Mouse (Mus musculus): Measurements from ENCODE around the gene Tsc2. TPM values are rescaled to one million over a fixed set of nuclear protein-coding genes. Genes with fewer than 3 reads are reported as not detected.

The Tsc2 gene
- total and polyA plus RNA-seq, 3 experiments, result 9.1 to 69.8 (median 35.2) TPM

GRCm38 (mm10) chr17:24572651-24573245 is 59.7 kb downstream of the Tsc2 start:
- Histone ChIP-seq H3K4me2 (ENCODE audit: insufficient read depth, low read depth, poor library complexity, severe bottlenecking) (no peak overlapping the region), H3K36me3 (replicated peaks in 1 of 2; ENCODE audit: control insufficient read depth in 1 of 2, insufficient read depth in 1 of 2, low read length in 1 of 2) (peaks cover 50 to 96% of the 10 kb centered on the region in 2 experiments), H3K27ac (ENCODE audit: insufficient read depth, low read depth) (no peak overlapping the region), H3K9ac (ENCODE audit: insufficient read depth, low read depth) (no peak overlapping the region), H3K9me3 (replicated peaks; ENCODE audit: low read length) (no peaks in the 10 kb centered on the region), H3K4me3 (replicated peaks in 1 of 3; ENCODE audit: low read depth in 2 of 3, low read length in 2 of 3, poor library complexity in 1 of 3) (no peak overlapping the region), H3K4me1 (ENCODE audit: control insufficient read depth in 1 of 2, insufficient read depth in 2 of 2) (peaks cover 2 to 15% of the 10 kb centered on the region in 2 experiments; a peak in 2 of 4 replicates), H3K79me2 (replicated peaks; ENCODE audit: control insufficient read depth, extremely low read depth, insufficient read depth, poor library complexity, severe bottlenecking) (no peaks in the 10 kb centered on the region), H3K27me3 (replicated peaks) (no peaks in the 10 kb centered on the region)
- dilution Hi-C loops (cut with MboI; ENCODE audit: extremely low pct_ligation_motif_present, extremely low pct_unique_long_range_greater_than_20kb, low sequenced_read_pairs) (no loop called here), in situ Hi-C loops (cut with MboI; ENCODE audit: low pct_ligation_motif_present, low pct_unique_long_range_greater_than_20kb, low sequenced_read_pairs) (no loop called here)
- no peak for DNase-seq (ENCODE audit: extremely low read depth)
- TF ChIP-seq IRF4 (IDR thresholded peaks at IDR 0.05; ENCODE audit: low read depth, low read length), result no peak
- no peak for TF ChIP-seq BHLHE40 (IDR thresholded peaks at IDR 0.05; ENCODE audit: low read depth, low read length)
- no peak for TF ChIP-seq CHD2 (IDR thresholded peaks at IDR 0.05; ENCODE audit: low read length)
- TF ChIP-seq PAX5 (IDR thresholded peaks at IDR 0.05; ENCODE audit: low read length), result no peak
- TF ChIP-seq MXI1 (IDR thresholded peaks at IDR 0.05; ENCODE audit: low read depth, low read length), result no peak
- no peak for TF ChIP-seq ZC3H11A (IDR thresholded peaks at IDR 0.05; ENCODE audit: low read depth, low read length)
- no peak for TF ChIP-seq MAX (IDR thresholded peaks at IDR 0.05; ENCODE audit: low read length)
- no peak for TF ChIP-seq SMC3 (IDR thresholded peaks at IDR 0.05; ENCODE audit: low read depth, low read length)

GRCm38 (mm10) chr17:24569837-24570236 is 62.6 kb downstream of the Tsc2 start:
- Histone ChIP-seq H3K9ac (ENCODE audit: insufficient read depth, low read depth) (no peak overlapping the region), H3K36me3 (replicated peaks in 1 of 2; ENCODE audit: control insufficient read depth in 1 of 2, insufficient read depth in 1 of 2, low read length in 1 of 2) (peaks cover 44 to 97% of the 10 kb centered on the region in 2 experiments), H3K9me3 (replicated peaks; ENCODE audit: low read length) (no peaks in the 10 kb centered on the region), H3K4me2 (ENCODE audit: insufficient read depth, low read depth, poor library complexity, severe bottlenecking) (no peak overlapping the region), H3K27ac (ENCODE audit: insufficient read depth, low read depth) (no peak overlapping the region), H3K27me3 (replicated peaks) (no peaks in the 10 kb centered on the region), H3K79me2 (replicated peaks; ENCODE audit: control insufficient read depth, extremely low read depth, insufficient read depth, poor library complexity, severe bottlenecking) (no peaks in the 10 kb centered on the region), H3K4me1 (ENCODE audit: control insufficient read depth in 1 of 2, insufficient read depth in 2 of 2) (no peaks in the 10 kb centered on the region), H3K4me3 (replicated peaks in 1 of 3; ENCODE audit: low read depth in 2 of 3, low read length in 2 of 3, poor library complexity in 1 of 3) (no peak overlapping the region)
- DNase-seq (ENCODE audit: extremely low read depth), result no peak
- dilution Hi-C loops (cut with MboI; ENCODE audit: extremely low pct_ligation_motif_present, extremely low pct_unique_long_range_greater_than_20kb, low sequenced_read_pairs), result no loop called here
- TF ChIP-seq CHD2 (IDR thresholded peaks at IDR 0.05; ENCODE audit: low read length) (no peak), SMC3 (IDR thresholded peaks at IDR 0.05; ENCODE audit: low read depth, low read length) (no peak), ZC3H11A (IDR thresholded peaks at IDR 0.05; ENCODE audit: low read depth, low read length) (no peak), RCOR1 (conservative IDR thresholded peaks at IDR 0.05; ENCODE audit: low read depth, low read length) (no peak), ZNF384 (IDR thresholded peaks at IDR 0.05; ENCODE audit: low read depth, low read length) (no peak), NELFE (IDR thresholded peaks at IDR 0.05; ENCODE audit: low read depth, low read length) (no peak), USF2 (conservative IDR thresholded peaks at IDR 0.05; ENCODE audit: low read depth, low read length) (no peak), CHD1 (IDR thresholded peaks at IDR 0.05; ENCODE audit: low read depth, low read length) (no peak), GABPA (IDR thresholded peaks at IDR 0.05; ENCODE audit: insufficient replicate concordance, low read depth, low read length) (no peak), MXI1 (IDR thresholded peaks at IDR 0.05; ENCODE audit: low read depth, low read length) (no peak)
- in situ Hi-C loops (cut with MboI; ENCODE audit: low pct_ligation_motif_present, low pct_unique_long_range_greater_than_20kb, low sequenced_read_pairs), result no loop called here
